Mouse (Mus musculus): ENCODE measurements around the gene Usp10.

DNA sequence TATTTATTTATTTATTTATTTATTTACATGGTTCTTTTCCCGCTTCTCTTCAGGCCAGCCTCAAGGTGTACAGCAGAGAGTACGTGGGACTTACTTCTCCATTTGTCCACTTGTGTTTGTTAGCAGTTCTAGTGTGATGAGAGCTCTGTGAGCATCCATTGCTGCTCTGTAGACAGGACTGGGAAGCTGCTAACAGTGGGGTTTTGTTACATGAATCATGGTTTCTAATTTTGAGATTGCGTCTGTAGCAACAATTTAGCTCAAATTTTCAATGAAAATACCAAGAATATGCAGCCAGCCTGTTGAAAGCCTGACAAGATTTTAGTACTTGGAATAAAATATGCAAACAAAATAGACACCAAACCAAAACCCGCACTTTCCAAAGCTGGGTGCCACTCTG lies 15.3 kb downstream of the Usp10 start:
- TF ChIP-seq GATA1 (IDR thresholded peaks at IDR 0.05; ENCODE audit: low read depth, low read length) (no peak), ZC3H11A (IDR thresholded peaks at IDR 0.05; ENCODE audit: low read depth, low read length) (no peak), E2F4 (IDR thresholded peaks at IDR 0.05; ENCODE audit: borderline replicate concordance, low read depth, low read length) (no peak), ETS1 (IDR thresholded peaks at IDR 0.05; ENCODE audit: low read depth, low read length) (no peak), ZNF384 (IDR thresholded peaks at IDR 0.05; ENCODE audit: low read depth, low read length) (no peak), ELF1 (IDR thresholded peaks at IDR 0.05; ENCODE audit: low read depth, low read length) (no peak), CTCF (IDR thresholded peaks at IDR 0.05 in 2 of 3, conservative IDR thresholded peaks at IDR 0.05 in 1 of 3; ENCODE audit: control insufficient read depth in 1 of 3, insufficient read depth in 1 of 3, low read depth in 2 of 3, low read length in 3 of 3, poor library complexity in 1 of 3, severe bottlenecking in 1 of 3) (no peak), MXI1 (IDR thresholded peaks at IDR 0.05; ENCODE audit: low read depth, low read length) (no peak), CHD2 (IDR thresholded peaks at IDR 0.05; ENCODE audit: low read length) (no peak), JUND (IDR thresholded peaks at IDR 0.05; ENCODE audit: low read depth, low read length) (no peak), ZMIZ1 (IDR thresholded peaks at IDR 0.05; ENCODE audit: low read depth, low read length) (no peak), POLR2A (IDR thresholded peaks at IDR 0.05; ENCODE audit: control insufficient read depth in 1 of 2, insufficient read depth in 1 of 2, low read depth in 1 of 2, low read length in 2 of 2, poor library complexity in 1 of 2) (no peak), TCF12 (IDR thresholded peaks at IDR 0.05; ENCODE audit: low read depth, low read length) (no peak)
